Mouse (Mus musculus): ENCODE results near the gene Lgals9.

Gene Lgals9

DNA sequence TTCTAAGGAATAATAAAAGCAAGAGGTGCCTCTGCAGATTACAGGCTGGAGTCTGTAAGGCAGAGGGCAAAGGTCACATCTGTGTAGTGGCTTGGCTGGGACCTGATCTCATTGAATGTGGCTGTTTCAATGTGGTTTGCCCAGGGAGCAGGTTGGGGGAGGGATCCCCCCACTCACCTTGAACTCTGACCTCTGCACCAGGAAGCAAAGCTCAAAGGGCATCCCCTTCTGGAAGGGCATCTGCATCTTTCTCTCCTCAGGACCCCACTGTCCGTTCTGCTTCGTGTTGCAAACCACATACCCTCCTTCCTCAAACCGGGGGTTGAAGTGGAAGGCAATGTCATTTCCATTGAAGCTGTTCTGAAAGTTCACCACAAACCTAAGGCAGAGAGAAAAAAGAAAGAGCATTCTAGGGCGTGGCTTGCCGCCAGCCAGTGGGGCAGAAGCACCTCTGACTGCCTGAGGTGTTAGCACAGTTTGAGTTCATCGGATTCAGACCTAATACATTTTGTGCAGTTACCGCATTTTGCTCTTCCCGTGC lies 11.9 kb downstream of the Lgals9 start:
- DNase-seq = no peak

DNA sequence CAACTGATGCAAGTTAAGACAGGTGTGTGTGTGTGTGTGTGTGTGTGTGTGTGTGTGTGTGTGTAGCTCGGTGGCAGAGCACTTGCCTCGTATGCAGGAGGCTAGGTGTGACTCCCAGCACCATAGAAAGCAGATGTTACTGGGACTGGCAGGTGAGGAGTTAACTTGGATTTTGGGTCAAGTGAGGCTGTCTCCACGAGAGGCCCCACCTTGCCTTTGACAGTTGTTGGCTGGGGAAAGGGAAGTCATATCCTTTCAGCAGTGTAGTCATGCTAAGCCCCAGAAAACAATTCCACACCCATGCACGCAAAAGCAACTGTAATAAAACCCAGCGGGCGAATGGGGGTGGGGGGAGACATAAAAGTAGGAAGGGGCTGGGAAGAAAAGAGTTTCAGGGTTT lies 12.4 kb downstream of the Lgals9 start:
- no peak for DNase-seq

DNA sequence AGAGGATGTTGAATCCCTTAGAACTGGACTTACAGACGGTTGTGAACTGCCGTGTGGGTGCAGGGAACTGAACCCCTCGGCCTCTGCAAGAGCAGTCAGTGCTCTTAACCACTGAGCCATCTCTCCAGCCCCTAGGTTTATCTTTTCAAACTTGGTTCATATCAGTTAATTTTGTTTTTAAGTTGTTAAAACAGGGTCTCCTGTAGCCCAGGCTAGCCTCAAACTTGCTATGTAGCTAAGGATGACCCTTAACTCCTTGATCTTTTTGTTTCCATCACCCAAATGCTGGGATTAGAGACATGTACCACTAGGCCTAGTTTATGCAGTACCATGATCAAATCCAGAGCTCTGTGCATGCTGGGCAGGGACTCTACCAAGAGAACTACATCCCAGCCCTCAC lies 13.0 kb downstream of the Lgals9 start:
- no peak for DNase-seq

DNA sequence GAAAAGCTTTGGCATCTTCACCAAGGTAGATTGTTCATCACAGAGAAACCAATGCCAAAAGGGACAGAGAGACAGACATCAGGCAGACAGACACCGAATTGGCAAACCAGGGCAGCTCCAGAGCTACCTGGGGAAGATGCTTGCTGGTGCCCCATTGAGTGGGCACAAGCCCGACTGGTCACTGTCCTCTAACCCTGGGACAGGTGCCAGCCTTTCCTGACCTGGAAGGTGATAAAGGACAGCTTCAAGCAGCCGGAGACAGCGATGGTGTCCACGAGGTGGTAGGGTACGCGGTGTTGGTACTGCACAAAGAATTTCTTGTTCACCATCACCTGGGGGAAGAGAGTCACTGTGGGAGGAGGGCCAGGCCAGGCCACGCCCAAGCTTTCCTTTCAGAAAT lies 13.7 kb downstream of the Lgals9 start:
- no peak for DNase-seq

DNA sequence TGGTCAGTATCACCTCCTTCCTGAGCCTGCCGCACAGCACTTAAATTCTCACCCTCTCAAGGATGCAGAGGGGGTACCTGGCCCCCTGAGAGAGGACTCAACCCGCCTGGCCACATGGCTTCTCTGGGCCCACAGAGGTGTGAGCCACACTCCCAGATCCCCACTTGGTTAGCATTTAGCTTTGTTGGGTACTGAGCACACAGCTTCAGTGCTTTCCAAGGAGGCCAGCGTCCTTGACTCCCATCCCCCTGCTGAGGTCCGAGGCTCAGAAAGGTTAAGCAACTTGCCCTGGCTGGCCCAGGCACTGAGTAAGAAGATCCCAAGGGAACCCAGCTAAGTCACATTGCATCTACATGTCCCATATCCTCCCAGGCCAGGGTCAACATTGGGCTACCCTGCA lies 16.6 kb downstream of the Lgals9 start:
- no peak for DNase-seq

DNA sequence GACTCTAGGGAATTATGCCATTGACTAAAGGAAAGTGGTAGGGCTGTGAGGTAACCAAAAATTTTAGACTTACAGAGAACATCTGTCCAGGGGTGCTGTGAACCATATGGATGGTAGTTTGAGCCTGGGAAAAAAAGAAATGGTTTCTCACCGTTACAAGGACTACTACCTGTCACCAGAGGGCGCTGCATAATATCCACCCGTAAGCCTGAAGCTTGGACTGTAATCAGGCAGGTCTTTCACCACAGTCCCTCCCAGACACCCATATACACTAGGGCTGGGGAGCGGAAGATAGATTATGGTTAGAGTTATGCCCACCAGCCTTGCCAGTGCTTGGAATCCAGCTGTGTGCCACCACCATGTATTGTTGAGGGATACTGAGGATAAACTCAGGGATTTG lies 17.4 kb downstream of the Lgals9 start:
- DNase-seq = peak; percentile 40

DNA sequence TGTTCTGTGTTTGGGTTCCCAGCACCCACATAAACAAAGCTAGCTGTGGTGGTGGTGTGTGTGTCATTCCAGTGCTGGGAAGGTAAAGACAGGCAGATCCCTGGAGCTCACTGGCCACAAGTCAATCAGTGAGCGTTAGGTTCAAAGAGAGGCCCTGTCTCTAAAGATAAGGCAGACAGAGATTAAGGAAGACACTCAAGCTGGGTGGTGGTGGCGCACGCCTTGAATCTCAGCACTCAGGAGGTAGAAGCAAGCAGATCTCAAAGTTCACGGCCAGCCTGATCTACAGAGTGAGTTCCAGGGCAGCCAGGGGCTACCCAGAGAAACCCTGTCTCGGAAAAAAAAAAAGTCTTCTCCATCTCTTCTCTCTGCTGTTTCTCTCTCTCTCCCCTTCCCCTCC lies 23.5 kb downstream of the Lgals9 start:
- no peak for DNase-seq

DNA sequence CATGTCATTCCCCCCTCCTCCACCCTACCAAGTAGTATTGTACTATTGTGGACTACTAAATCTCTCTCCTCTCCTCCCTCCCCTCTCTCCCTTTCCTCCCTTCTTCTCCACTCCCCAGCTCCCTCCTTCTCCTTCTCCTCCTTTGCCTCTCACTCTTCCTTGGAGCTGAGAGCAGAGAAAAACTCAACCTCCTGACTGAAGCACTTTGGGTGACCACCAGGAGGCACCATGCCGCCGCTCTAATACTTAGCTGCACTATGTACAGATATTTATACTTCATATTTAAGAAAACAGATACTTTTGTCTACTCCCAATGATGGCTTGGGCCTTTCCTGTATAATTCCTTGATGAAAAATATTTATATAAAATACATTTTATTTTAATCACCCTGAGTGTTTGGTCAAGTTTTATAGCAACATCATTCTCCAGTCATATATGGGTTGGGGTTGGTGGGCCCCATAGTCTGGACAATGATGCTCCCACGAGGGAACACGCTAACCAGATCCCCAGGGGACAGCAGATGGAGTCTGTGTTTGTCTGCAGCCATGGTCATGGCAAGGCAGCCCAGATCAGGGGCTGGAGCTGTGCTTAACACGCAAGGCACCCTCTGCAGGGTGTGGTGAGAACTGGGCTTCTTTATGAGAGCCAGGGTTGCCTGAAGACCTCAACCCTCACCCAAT lies 24.8 kb downstream of the Lgals9 start:
- no peak for DNase-seq

DNA sequence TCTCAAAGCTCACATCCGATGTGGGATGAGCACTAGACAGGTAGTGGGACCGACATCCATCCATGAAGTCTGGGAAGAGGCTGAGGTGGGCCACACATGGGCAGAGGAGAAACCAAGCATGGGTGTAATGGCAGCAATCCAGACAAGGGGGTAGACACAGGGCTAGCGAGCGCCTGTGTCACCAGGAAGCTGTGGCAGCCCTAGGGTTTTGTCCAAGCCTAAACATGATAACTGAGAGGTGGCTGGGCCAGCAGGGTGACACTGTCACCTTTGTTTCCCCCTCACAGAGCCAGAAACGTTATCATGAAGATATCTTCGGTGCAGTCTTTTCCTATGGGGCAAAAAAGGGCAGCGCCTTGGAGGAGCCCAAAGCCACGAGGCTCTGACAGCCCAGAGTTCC lies 25.4 kb downstream of the Lgals9 start:
- DNase-seq = no peak

DNA sequence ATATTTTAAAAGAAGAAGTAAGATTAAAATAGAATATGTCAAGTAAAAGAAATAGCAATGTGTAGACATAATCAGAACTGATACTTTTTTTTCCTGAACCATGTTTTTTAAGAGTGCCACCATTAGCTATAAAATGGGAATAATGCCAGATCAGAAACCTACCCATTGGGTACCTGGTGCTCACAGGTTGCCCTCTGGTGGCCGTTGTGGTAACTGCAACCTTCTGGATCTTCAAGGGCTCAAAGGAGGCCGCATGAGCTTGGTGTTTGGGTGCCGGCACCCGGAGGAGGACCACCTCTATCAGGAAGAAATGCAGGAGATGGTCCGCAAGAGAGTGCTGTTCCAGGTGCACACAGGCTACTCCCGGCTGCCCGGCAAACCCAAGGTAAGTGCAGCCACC lies 28.5 kb downstream of the Lgals9 start:
- peak; percentile 82 for DNase-seq

DNA sequence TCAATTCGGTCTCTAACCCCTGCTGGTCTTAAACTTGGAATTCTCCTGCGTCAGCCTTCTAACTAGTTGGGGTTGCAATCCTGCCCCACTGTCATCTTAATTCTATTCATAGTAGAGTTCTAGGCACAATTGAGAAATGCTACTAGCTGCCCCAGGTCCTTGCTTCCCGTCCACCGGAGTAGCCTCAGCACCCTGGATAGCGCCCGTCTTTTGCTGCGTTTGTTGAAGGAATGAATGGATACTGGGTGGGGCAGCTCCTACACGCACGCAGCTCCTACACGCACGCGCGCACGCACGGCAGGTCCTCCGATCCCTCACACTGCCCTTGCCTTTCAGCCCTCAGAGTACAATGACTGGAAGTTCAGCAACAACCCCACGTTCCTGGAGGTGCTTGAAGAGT lies 32.3 kb downstream of the Lgals9 start:
- no peak for DNase-seq

DNA sequence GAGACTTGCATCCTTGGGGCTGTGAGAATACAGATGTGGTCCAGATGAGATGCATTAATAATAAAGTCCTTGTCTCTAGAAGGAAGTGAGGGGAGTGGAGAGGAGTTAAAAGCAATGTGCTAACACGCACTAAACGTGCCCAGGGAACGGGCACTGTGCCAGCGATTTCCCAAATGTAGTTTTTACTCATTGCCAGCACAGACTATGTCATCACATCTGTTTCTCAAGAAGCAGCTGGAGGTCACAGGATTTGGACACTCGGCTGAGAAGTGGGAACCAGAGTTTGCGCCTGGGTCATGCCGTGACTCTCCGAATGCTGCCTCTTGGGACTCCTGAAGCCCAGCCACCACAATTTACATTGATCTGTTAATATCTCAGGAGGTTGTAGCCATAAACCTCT lies 34.4 kb downstream of the Lgals9 start:
- DNase-seq = no peak

DNA sequence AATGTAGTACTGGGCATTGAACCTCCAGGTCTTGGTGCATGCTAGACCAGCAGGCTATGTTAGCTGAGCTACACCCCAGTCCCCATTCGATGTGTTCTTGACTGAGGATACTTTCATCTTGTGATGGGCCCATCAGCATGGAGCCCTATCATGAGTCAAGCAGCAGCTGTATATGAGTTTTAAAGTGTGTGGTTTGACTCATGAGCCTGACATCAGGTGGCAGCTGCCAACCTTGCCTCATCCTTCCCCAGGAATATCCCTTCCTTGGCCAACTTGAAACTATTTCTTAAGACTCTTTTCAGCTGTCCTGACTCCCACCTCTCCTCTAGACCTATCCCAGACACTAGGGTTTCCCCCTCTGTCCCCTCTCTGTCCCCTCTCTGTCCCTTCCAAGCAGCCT lies 41.7 kb downstream of the Lgals9 start:
- DNase-seq = no peak

DNA sequence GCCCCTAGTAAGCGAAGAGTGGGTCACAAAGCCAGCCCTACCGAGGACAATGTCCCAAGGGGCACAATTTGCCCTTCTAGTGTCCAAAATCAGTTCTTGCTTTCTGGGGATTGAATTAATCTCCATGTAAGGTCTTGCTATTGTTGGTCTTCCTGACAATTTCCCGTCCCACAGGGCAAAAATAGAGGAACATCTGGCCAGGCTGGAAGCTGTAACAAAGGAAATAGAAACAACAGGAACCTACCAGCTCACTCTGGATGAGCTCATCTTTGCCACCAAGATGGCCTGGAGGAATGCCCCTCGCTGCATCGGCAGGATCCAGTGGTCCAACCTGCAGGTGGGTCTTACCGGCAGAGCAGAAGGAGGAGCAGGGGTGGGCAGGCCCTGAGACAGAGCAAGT lies 49.6 kb downstream of the Lgals9 start:
- peak; percentile 18 for DNase-seq

DNA sequence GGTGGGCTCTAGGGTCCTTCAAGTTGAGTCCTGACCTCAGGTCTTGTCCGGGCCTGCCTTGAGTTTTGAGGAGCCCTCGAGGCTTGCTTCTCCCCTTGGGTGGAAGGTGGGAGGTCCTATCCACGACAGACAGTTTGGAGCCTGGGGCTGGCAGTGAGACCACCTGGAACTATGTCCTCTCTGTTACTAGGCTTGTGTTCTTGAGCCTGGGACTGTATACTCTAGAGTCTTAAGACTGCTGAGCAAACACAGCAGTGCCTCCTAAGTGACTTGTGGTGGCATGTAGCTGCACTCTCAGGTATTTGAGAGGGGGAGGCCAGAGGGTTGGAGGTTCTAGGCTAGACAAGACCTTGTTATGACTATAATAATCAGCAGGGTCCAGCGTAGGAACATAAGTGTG lies 50.0 kb downstream of the Lgals9 start:
- DNase-seq = no peak

DNA sequence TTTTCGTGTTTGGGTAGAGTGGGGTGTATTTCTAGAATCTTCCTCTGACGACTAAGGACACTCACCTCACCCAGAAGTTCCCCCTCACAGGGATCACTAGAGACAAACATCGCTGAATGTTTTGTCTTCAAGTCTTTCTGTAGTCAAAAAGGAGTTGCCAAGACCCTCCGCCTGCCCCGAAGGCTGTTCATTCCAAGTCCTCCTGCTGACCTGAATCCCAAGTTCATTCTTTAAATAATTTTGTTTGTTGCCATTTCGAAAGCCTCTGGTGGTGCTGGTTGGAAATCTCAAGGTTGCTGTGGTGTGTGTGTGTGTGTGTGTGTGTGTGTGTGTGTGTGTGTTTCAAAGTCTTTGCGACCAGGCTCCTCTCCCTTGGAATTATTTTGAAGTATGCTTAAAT lies 50.4 kb downstream of the Lgals9 start:
- no peak for DNase-seq

DNA sequence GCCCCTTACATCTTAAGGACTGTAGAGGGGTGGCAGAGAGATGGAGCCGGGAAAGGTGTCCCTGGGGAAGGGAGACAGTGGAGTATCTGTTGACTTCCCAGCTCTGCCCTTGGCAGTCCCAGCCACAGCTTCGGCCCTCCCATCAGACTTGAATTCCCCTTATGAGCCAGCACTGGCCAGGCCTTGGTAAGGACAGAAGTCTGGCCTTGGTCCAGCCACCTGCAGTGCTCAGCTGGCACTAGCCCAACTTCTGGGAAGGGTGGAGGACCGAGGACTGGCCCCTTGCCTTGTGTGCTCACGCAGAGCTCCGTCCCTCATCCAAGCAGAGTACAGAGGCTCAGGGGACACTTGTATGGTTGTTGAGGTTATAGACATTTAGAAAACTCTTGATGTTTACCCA lies 55.4 kb downstream of the Lgals9 start:
- DNase-seq = peak; percentile 38

DNA sequence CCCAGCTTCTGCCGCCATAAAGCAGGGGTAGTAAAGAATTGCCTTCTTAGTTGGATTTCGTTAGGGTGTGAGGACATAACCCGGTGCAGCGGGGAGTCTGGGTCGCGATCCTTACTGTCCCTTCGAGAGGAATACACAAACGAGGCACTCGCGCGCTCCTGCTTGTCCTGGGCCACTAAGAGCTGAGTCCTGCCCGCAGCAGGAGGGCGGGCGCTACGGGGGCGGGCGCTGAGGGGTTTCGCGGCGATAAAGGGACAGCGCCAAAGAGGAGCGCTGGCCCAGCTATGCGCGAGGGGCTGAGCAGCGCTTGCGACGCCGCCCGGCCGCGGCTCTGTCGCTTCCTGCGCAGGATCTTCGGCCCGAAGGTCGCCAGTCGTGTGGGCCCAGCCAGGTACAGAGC lies 59.8 kb downstream of the Lgals9 start:
- DNase-seq = peak; percentile 7

DNA sequence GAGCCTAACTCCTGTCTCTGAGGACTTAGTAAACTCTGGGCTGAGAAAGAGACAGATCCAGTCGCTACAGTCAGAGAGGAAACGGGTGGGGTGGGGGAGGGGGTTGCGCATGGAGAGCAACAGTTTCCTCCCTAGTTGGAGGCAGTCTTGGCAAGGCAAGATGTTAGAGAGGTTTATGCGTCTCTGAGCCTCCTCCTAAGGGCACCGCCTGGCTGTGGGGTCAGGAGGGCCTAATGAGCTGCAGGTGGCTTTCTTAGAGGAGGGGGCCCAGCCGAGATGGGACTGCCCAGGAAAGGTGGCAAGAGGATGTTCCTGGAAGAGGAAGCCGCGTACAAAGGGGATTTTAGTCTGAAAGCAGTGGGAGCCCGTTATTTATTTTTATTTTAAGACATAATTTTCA lies 60.6 kb downstream of the Lgals9 start:
- DNase-seq = no peak

DNA sequence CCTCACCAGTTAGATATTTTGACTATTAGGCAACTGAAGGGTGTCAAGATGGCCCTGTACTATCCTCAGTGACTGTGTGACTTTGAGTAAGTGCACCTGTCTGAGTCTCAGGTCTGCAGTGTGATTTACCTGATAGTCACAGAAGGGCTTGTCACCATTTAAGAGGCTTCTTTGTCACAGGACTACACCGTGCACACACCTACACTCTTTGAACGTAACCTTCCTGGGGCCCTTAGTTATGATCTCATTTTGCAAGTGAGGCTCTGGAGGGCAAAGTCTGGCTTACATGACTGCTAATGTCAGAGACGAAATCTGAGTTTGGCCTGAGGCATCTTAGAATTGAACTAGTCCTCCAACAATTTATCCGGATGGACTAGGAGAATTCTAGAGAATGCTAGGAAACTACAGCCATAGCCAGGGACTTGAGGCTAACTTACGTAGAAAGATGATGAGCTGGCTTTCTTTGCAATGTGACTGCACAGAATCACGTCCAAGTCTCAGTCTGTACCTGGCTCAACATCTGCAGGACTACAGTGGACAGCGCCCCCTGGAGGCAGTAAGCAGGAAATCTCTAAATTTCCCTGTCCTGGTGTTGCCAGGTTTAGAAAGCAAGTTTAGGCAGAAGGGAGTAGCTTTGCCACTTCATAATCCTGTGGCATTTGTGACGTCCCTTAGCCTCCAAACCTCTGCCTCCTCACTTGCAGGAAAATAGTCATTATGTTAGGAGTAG lies 61.9 kb downstream of the Lgals9 start:
- DNase-seq = peak; percentile 53

DNA sequence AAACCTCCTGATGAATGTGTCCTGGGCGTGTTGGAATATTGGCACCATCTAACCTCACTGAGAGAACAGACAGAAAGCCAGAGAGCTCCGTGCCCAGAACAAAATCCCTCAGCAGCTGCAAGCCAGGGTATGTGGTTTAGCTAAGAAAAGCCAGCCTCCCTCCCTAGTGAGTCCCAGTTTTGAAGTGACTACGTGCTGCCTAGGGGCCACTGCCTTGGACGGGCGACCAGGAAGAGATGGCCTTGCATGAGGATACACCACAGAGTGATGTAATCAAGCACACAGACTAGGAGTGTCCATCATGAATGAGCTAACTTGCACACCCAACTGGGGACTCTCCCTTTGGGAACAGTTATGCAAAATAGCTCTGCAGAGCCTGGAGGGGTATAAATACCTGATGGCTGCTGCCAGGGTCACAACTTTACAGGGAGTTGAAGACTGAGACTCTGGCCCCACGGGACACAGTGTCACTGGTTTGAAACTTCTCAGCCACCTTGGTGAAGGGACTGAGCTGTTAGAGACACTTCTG lies 64.3 kb downstream of the Lgals9 start, which contains the start of gene Nos2:
TSS of gene Nos2 (plus strand) at position 377 of the 529 bp plus-strand sequence.
- DNase-seq = no peak

DNA sequence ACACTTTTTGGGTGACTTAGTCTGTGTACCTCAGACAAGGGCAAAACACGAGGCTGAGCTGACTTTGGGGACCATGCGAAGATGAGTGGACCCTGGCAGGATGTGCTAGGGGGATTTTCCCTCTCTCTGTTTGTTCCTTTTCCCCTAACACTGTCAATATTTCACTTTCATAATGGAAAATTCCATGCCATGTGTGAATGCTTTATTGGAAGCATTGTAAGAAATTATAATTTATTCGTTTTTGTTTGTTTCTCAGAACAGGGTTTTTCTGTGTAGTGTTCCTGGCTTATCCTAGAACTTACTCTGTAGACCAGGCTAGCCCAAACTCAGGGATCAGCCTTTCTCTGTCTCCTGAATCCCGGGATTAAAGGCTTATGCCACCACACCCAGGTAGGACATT lies 65.0 kb downstream of the Lgals9 start:
- DNase-seq = no peak

DNA sequence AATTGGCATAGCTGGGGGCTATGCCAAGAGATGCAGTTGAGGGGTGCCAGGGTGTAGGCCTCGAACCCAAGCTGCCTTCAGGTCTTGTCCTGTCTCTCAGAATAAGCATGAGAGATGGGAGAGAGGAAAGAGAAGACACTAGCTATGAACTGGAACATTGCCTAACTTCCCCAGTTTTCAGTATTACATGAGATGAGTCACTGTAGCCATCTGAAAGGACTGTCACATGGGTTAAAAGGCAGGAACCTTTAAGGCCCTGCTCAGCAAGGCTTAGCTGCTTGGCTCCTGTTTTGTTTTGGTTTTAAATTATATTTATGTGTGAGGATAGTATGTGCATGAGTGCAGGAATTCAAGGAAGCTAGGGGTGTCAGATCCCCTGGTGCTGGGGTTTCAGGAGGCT lies 68.3 kb downstream of the Lgals9 start:
- no peak for DNase-seq

DNA sequence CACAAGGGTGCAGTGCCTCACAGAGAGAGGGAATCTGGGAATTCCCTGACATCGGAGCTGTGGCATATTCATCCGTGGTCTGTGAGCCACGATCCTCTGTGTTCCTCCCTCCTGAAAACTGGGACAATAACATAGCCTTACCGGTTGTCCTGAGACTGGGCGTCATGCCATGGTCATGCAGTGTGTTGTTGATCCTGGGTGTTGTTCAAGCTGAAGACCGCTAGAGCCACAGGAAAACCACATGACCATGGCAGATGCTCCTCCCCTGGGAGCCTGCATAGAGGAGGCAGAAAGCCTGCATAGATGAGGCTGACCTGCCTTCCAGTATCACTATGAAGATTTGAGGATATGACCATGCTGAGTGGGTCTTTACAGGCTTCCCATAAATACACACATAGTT lies 69.3 kb downstream of the Lgals9 start:
- no peak for DNase-seq

Measured in kidney, adult 9 months (tissue).